Mouse (Mus musculus) midbrain, embryonic 16.5 days (tissue): Measurements from ENCODE around the gene Ripply1. TPM values are rescaled to one million over a fixed set of nuclear protein-coding genes. Genes with fewer than 3 reads are reported as not detected.

ENCODE experiments used
- ATAC-seq: fragments of 200-750 bp; cut with Nextera tagmentation; 2 replicates; pipeline ENCODE4 v1.8.0; 2017; ENCODE audit warnings: moderate TSS enrichment
- H3K27ac ChIP-seq: fragments of 300-500 bp; sonication (generic); 2 replicates; pipeline ENCODE4 v1.5.1; 2014; ENCODE audit warnings: mild to moderate bottlenecking, low read length, mixed read lengths
- H3K27me3 ChIP-seq: fragments of 300-500 bp; sonication (generic); 2 replicates; pipeline ENCODE4 v1.6.1; 2014; ENCODE audit warnings: low read depth, low read length, mixed read lengths; ENCODE audit not compliant: control insufficient read depth, insufficient read depth
- H3K36me3 ChIP-seq: fragments of 300-500 bp; sonication (generic); 2 replicates; pipeline ENCODE4 v1.6.1; 2014; ENCODE audit warnings: mild to moderate bottlenecking, low read length, moderate library complexity, mixed read lengths; ENCODE audit not compliant: control insufficient read depth, insufficient read depth
- H3K4me1 ChIP-seq: fragments of 300-500 bp; sonication (generic); 2 replicates; pipeline ENCODE4 v1.6.1; 2014; ENCODE audit warnings: mild to moderate bottlenecking, low read length, mixed read lengths; ENCODE audit not compliant: control insufficient read depth, insufficient read depth
- H3K4me2 ChIP-seq: fragments of 300-500 bp; sonication (generic); 2 replicates; pipeline ENCODE4 v1.6.1; 2014; ENCODE audit warnings: mild to moderate bottlenecking, low read length, mixed read lengths
- H3K4me3 ChIP-seq: fragments of 300-500 bp; sonication (generic); 2 replicates; pipeline ENCODE4 v1.5.1; 2014; ENCODE audit warnings: low read depth, mild to moderate bottlenecking, low read length, moderate library complexity, mixed read lengths
- H3K9ac ChIP-seq: fragments of 300-500 bp; sonication (generic); 2 replicates; pipeline ENCODE4 v1.6.1; 2014; ENCODE audit warnings: low read depth, low read length, mixed read lengths
- H3K9me3 ChIP-seq: fragments of 300-500 bp; sonication (generic); replicated peaks from 2 replicates; pipeline ENCODE4 v1.6.1; 2014; ENCODE audit warnings: mild to moderate bottlenecking, low read length, mixed read lengths; ENCODE audit not compliant: control insufficient read depth, poor library complexity, severe bottlenecking
- WGBS: fragments of 180-500 bp; shearing (Covaris S2); extraction: QIAGEN DNeasy Blood & Tissue Kit; methylation state at CpG from one replicate; pipeline ENCODE4 v1.1.7; 2014; 5-methylcytosine and 5-hydroxymethylcytosine counted together
- polyA plus RNA-seq: library from polyadenylated mRNA; unstranded; fragments of >200 nt; fragmentation: Nextera tagmentation; extraction: Ambion mirVana; gene quantifications from 2 replicates; pipeline ENCODE4 v1.2.1, GENCODE M21; 2015

The Ripply1 gene
- polyA plus RNA-seq, 1 experiment from 2014 or later: 0.24 TPM

- H3K27me3 ChIP-seq: no peaks in the 10 kb centered on the region; the same call in 1 of the 2 replicates
- no peak overlapping the region for H3K4me2 ChIP-seq
- no peak overlapping the region for H3K9ac ChIP-seq
- no peaks in the 10 kb centered on the region for H3K36me3 ChIP-seq
- no peaks in the 10 kb centered on the region for H3K4me1 ChIP-seq
- no peak for ATAC-seq
- H3K4me3 ChIP-seq: no peak overlapping the region
- no peaks in the 10 kb centered on the region for H3K9me3 ChIP-seq
- WGBS: 80% methylated on average over 10 of the region's 10 CpGs
- no peak overlapping the region for H3K27ac ChIP-seq
Observed at GRCm38 (mm10) chrX:139808501-139808900, 26.3 kb upstream of the Ripply1 start.

- peak; percentile 67; the same call in 1 of the 2 replicates for ATAC-seq
- no peaks in the 10 kb centered on the region; the same call in 1 of the 2 replicates for H3K27me3 ChIP-seq
- no peak overlapping the region for H3K9ac ChIP-seq
- H3K9me3 ChIP-seq: no peaks in the 10 kb centered on the region
- H3K4me1 ChIP-seq: no peaks in the 10 kb centered on the region
- no peaks in the 10 kb centered on the region for H3K36me3 ChIP-seq
- H3K4me2 ChIP-seq: no peak overlapping the region
- H3K27ac ChIP-seq: no peak overlapping the region
- H3K4me3 ChIP-seq: no peak overlapping the region
- WGBS: 35% methylated on average over 4 of the region's 4 CpGs
Observed at GRCm38 (mm10) chrX:139808085-139808484, 25.9 kb upstream of the Ripply1 start.

GRCm38 (mm10) chrX:139807391-139807790 lies 25.2 kb upstream of the Ripply1 start:
- Histone ChIP-seq H3K4me3 (no peak overlapping the region), H3K36me3 (no peaks in the 10 kb centered on the region), H3K27me3 (no peaks in the 10 kb centered on the region; the same call in none of the 2 replicates), H3K4me2 (no peak overlapping the region), H3K9ac (no peak overlapping the region), H3K4me1 (no peaks in the 10 kb centered on the region), H3K9me3 (no peaks in the 10 kb centered on the region), H3K27ac (no peak overlapping the region)
- ATAC-seq: no peak
- WGBS: 73% methylated on average over 2 of the region's 2 CpGs

GRCm38 (mm10) chrX:139805918-139806317 lies 23.8 kb upstream of the Ripply1 start:
- no peaks in the 10 kb centered on the region for H3K4me1 ChIP-seq
- no peak overlapping the region for H3K9ac ChIP-seq
- H3K9me3 ChIP-seq: no peaks in the 10 kb centered on the region
- H3K4me2 ChIP-seq: no peak overlapping the region
- WGBS: 96% methylated on average over 4 of the region's 4 CpGs
- no peak overlapping the region for H3K4me3 ChIP-seq
- no peak for ATAC-seq
- no peak overlapping the region for H3K27ac ChIP-seq
- no peaks in the 10 kb centered on the region; the same call in none of the 2 replicates for H3K27me3 ChIP-seq
- no peaks in the 10 kb centered on the region for H3K36me3 ChIP-seq

DNA sequence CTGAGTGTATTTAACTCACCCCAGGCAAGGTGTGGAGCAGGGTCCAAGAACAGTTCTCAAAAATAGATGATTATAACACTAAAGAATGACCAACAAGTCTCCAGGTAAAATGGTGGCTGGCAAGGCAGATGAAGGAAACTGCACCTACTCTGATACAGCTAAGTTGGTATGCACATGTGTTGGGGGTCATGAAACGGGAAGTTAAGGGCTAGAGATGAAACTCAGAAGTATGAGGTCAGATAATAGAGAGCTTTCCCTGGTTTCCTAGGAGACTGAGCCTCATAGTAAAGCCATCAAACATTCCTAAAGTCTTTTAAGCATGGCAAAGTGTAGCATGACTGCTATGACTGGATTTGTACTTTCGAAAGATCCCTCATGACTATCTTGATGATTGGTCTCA lies 20.9 kb upstream of the Ripply1 start:
- Histone ChIP-seq H3K27me3 (no peaks in the 10 kb centered on the region; the same call in 1 of the 2 replicates), H3K4me2 (no peak overlapping the region), H3K9ac (no peak overlapping the region), H3K27ac (no peak overlapping the region), H3K4me1 (no peaks in the 10 kb centered on the region), H3K4me3 (no peak overlapping the region), H3K36me3 (no peaks in the 10 kb centered on the region), H3K9me3 (no peaks in the 10 kb centered on the region)
- WGBS: 57% methylated on average over 2 of the region's 2 CpGs
- ATAC-seq: no peak

DNA sequence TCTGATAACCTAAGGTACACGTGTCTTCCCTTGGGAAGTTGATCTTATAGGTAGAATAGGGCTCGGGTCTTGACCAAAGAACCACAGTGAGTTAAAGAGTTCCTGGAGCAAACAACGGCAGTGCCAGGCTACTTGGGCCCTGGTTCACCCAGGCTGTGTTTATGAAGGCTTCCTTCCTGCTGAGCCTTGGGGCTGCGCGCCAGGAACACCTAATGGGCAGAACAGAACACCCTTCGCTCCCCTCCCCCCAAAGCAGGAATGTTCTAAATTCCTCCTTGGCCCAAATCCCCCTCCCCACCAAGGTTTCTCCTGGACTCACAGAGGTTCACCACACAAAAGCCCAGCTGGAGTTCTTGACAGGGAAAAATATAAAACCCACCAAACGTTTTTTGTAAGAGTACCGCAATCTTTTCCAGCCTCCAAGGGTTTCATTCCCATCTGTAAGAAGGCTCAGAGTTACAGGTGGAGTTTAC lies 18.3 kb upstream of the Ripply1 start, which contains the start of gene Cldn2:
Gene Cldn2 (plus strand): TSS at position 423 of the 473 bp plus-strand sequence.
- no peak within 1 kb of the TSS for H3K4me2 ChIP-seq
- H3K9me3 ChIP-seq: no peaks in the 10 kb centered on the region
- no peak within 1 kb of the TSS for H3K27ac ChIP-seq
- no peaks in the 10 kb centered on the region for H3K4me1 ChIP-seq
- no peak within 1 kb of the TSS for H3K4me3 ChIP-seq
- no peaks in the 10 kb centered on the region; the same call in 1 of the 2 replicates for H3K27me3 ChIP-seq
- 68% methylated on average over 8 of the region's 8 CpGs for WGBS
- no peaks in the 10 kb centered on the region for H3K36me3 ChIP-seq
- H3K9ac ChIP-seq: no peak within 1 kb of the TSS
- ATAC-seq: no peak

DNA sequence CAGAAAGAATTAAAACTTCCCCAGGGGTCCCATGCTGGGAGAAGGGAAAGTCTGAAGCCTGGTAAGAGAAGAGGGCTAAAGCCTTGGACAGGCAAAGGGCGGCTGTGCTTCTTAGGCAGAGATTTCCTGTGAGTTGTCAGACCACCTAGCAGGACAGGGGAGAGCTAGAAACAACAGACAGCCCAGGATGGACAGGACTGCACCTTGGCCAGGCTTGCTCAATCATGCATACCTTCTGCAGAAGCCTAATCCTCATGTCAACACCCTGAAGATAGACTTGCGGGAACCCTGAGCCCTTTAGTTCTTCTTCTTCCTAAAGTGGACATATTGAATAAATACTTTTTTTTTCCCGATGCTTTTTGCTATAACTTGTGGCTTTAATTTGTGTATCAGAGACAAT lies 17.8 kb upstream of the Ripply1 start:
- H3K36me3 ChIP-seq: no peaks in the 10 kb centered on the region
- no peak overlapping the region for H3K9ac ChIP-seq
- no peaks in the 10 kb centered on the region; the same call in 1 of the 2 replicates for H3K27me3 ChIP-seq
- H3K4me2 ChIP-seq: no peak overlapping the region
- no peak overlapping the region for H3K4me3 ChIP-seq
- no peaks in the 10 kb centered on the region for H3K4me1 ChIP-seq
- no peak overlapping the region for H3K27ac ChIP-seq
- no peak for ATAC-seq
- H3K9me3 ChIP-seq: no peaks in the 10 kb centered on the region
- WGBS: 72% methylated on average over 3 of the region's 3 CpGs

DNA sequence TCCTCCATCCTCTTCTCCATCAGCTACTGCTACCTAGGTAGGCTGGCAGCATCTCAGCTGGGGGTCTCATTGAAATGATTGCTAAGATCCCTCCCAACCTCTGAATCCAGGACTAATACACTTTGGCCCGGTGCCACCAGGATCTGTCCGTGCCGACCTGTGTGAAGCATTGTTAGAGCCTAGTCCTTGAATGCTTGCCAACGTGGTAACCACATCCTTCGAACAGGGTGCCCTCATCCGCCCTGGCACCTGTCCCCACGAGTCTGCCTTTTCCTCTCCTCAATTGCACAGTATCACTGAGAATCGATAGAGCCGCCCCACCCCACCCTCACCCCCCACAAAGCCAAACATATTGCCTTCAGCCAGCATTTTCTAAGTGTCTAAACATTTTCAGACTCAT lies 15.7 kb upstream of the Ripply1 start:
- Histone ChIP-seq H3K27ac (no peak overlapping the region), H3K36me3 (no peaks in the 10 kb centered on the region), H3K27me3 (no peaks in the 10 kb centered on the region; the same call in 1 of the 2 replicates), H3K4me2 (no peak overlapping the region), H3K9ac (no peak overlapping the region), H3K4me1 (no peaks in the 10 kb centered on the region), H3K4me3 (no peak overlapping the region), H3K9me3 (no peaks in the 10 kb centered on the region)
- ATAC-seq: no peak
- WGBS: 64% methylated on average over 9 of the region's 9 CpGs

- WGBS: 59% methylated on average over 6 of the region's 6 CpGs
- peaks cover 3% of the 10 kb centered on the region; the same call in 1 of the 2 replicates for H3K27me3 ChIP-seq
- no peaks in the 10 kb centered on the region for H3K9me3 ChIP-seq
- no peak for ATAC-seq
- no peak overlapping the region for H3K4me2 ChIP-seq
- no peak overlapping the region for H3K27ac ChIP-seq
- no peaks in the 10 kb centered on the region for H3K4me1 ChIP-seq
- no peak overlapping the region for H3K4me3 ChIP-seq
- no peaks in the 10 kb centered on the region for H3K36me3 ChIP-seq
- H3K9ac ChIP-seq: no peak overlapping the region
Observed at GRCm38 (mm10) chrX:139796037-139796436, 13.9 kb upstream of the Ripply1 start.
